Mouse (Mus musculus): ENCODE measurements around the gene 6030458C11Rik.
"Not testable (repeated sequence)": the region's sequence is repeated elsewhere in the genome, so short reads cannot be mapped to it uniquely, and the experiment has no call there.

The 6030458C11Rik gene

GRCm38 (mm10) chr15:12822416-12823395 lies 1.7 kb downstream of the 6030458C11Rik start:
- DNase-seq (ENCODE audit: low read depth, low spot score), result no peak

DNA sequence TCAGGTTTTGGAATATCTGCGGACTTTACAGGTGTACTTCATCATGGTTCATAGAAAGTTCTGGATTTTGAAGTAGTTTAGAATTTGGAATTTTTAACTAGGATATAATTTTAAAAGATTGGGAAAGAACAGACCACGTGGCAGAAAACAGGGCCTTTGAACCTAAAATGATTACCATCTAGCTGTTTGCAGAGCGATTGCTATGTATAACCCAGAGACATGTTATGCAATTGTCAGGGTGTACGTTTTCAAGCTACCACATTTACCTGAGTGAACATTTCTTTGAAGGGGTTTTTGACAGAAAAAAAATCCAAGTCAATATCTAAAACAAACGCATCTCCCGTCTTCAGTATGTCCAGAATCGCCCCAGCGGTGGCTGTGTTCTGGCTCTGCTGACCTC lies 6.9 kb downstream of the 6030458C11Rik start:
- DNase-seq (ENCODE audit: low read depth, low spot score), result no peak

- no peak for DNase-seq (ENCODE audit: low read depth, low spot score)
These were observed 11.8 kb downstream of the 6030458C11Rik start for GRCm38 (mm10) chr15:12812646-12813045.

DNA sequence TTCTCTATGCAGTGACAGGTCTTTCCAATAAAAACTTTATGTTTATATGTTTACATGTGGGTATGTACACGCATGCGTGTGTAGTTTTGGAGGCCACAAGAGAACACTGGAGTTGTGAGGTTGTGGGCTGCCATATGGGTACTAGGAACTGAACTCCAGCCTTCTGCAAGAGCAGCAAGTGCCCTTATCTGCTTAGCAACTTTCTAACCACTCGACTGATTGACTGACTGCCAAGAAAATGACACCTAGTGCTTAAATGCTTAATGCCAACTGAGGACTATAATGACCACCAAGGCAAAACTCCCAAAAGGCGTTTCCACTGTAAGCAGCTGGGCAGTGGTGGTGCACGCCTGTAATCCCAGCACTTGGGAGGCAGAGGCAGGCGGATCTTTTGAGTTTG lies 15.1 kb downstream of the 6030458C11Rik start:
- no peak for DNase-seq (ENCODE audit: low read depth, low spot score)

GRCm38 (mm10) chr15:12807088-12807487 lies 17.4 kb downstream of the 6030458C11Rik start:
- DNase-seq (ENCODE audit: low read depth, low spot score), result no peak

DNA sequence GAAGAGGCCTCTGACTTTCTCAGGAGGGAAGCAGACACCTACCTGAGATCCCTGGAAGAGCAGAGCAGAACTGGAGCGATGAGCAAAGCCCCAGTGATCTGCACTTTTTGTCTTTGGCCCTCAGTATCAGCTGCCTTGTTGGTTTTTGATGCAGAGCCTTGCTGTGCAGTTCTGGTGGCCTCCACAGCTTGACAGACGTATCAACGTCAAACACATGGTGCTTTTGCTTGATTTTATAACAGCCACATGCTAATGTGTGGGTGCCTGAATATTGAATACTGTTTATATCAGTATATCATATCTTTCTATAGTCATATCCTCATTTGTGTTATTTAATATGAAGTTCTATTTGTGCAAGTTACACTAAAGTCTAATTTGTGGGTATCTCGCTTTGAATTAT lies 19.4 kb downstream of the 6030458C11Rik start:
- DNase-seq (ENCODE audit: low read depth, low spot score), result no peak

DNA sequence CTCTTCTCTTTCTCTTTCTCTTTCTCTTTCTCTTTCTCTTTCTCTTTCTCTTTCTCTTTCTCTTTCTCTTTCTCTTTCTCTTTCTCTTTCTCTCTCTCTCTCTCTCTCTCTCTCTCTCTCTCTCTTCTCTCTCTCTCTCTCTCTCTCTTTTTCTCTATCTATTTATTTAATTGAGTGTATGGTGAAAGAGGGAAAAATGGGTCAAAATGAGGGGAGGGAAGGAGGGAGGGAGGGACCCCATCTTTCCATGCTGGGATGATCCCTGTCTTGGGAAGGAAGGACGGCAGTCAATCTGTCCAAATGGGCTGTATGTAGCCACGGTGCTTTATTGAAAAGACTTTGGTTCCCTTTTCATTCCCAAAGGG lies 23.3 kb downstream of the 6030458C11Rik start:
- not testable (repeated sequence) for DNase-seq (ENCODE audit: low read depth, low spot score)

GRCm38 (mm10) chr15:12800405-12801141 lies 23.9 kb downstream of the 6030458C11Rik start:
- DNase-seq (ENCODE audit: low read depth, low spot score), result no peak

DNA sequence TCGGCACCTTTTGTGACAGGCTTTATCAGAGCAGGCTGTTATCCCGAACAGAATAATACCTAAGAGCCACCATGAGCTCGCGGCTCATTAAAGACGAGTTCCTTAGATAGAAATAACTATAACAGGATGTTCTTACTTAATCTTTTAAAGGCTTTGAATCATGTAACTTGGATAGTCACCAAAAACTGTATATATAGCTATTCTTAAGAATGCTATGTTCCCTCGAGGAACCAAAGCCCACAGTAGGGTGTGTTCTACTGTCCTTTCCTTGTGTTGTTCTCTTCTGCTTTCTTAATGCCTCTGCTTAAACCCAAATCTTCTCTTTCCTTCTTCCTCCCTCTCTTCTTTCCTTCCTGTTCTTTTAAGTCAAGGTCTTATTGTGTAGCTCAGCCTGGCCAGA lies 26.4 kb downstream of the 6030458C11Rik start:
- no peak for DNase-seq (ENCODE audit: low read depth, low spot score)

GRCm38 (mm10) chr15:12795909-12796470 lies 28.5 kb downstream of the 6030458C11Rik start:
- peak; percentile 24 for DNase-seq (ENCODE audit: low read depth, low spot score)

DNA sequence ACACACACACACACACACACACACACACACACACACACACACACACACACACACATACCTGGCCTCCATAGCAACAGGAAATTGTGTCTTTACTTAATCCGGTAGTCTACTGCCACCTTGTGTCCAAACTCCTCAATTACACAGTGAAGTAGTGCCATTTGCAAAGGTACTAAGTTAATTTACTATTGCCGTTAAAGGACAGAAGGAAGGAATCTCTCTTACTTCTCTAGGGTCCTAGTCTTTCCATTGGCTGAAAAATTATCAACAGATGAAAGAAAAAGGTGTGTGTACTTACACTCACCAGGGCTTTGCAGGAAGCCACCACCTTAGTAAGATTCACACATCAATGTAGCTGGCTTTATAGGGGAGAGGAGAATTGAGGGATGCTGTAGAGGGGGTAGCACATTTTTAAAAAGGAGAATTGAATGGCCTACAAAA lies 29.0 kb downstream of the 6030458C11Rik start:
- peak; percentile 84 for DNase-seq (ENCODE audit: low read depth, low spot score)

DNA sequence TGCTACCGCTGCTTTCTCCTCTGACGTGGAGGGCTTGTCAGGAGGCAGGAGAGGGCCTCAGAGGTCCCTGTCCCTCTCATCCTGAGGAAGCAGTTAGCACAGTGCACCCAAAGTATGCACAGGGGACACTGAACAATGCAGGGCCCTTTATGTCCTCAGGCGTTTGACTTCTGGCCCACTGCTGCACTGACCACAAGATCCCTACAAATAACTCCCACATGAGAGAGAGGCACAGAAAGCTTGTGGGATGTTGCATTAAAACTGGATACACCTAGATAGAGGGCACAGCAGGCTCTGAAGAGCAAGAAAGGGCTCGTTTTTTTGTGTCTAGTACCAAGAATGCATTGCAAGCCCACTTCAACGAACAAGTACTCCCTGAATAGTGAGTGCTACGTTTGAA lies 30.1 kb downstream of the 6030458C11Rik start:
- DNase-seq (ENCODE audit: low read depth, low spot score), result no peak

- DNase-seq (ENCODE audit: low read depth, low spot score), result peak; percentile 27
These were observed 35.0 kb downstream of the 6030458C11Rik start for GRCm38 (mm10) chr15:12789406-12789867.

DNA sequence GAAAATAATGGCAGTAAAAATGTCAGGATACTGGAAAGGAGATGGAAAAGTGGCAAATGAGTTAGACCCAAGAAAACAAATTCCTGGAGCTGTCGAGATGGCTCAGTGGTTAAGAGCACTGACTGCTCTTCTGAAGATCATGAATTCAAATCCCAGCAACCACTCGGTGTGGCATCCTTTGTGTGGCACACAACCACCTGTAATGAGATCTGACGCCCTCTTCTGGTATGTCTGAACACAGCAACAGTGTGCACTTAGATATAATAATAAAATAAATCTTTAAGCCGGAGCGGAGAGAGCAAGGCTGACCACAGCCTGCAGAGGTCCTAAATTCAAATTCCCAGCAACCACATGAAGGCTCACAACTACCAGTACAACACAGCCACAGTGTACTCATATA lies 35.9 kb downstream of the 6030458C11Rik start:
- no peak for DNase-seq (ENCODE audit: low read depth, low spot score)

- DNase-seq (ENCODE audit: low read depth, low spot score), result no peak
These were observed 42.6 kb downstream of the 6030458C11Rik start for GRCm38 (mm10) chr15:12781729-12782326.

DNA sequence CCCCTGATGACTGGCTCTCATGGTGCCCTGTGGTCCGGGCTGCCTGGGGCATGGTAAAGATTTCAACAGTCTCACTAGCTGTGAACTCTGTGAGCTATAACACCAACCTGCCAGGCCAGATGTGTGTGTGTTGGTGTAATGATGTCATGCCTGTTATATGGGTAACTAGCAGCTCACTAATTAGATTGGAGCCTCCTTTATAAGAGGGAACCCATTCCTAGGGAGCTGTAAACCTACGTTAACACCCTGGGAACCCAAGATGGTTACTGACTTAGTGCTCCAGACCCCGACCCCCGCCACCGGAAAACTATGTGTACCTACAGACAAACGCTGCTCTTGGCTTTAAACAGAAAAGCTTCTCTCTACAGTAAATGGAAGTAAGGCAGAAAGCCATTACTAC lies 43.2 kb downstream of the 6030458C11Rik start:
- no peak for DNase-seq (ENCODE audit: low read depth, low spot score)

DNA sequence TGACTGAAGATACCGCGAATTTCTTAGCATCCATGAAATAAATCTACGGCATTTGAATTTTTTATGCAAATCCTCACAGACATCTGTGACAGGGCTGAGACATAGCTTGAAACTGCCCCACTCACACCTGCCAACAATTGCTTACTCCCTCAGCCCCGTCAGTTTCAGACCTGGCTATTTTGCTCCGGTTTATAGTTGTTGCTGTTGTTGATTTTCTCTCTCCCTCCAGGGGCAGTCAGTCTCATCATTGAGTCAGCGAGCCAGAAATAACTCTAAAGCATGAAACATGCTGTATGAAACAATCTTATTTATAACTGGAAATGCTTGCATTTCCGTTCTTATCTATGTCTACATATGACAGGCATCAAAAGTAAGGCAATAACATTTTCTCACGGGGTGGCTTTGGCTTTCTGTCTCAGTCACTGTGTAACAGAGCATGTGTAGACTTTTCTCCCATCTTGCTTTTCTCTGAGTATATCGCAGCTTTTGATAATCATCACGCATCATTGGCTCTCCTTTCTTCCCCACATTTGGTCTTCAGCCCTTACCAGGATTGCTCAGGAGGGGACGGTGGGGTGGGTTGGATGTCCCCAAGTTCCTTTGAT lies 50.2 kb downstream of the 6030458C11Rik start:
- DNase-seq (ENCODE audit: low read depth, low spot score), result no peak

DNA sequence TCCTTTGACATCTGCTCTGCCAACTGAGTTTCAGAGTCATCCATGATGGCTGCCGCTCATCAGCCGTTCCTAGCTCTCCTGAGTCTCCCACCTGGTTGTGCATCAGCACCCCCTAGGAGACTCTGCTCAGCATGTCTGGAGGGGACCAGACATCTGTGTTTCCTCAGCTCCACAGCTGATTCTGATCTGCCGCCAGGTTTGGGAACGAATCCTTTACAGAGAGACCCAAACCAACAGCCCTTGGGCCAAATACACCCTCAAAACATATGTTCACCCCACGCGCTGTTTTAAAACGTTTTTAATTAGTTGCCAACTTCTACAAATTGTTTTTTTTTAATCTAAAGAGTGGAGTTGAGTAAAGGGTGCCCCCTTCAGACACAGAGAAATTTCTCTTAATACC lies 53.5 kb downstream of the 6030458C11Rik start:
- DNase-seq (ENCODE audit: low read depth, low spot score), result no peak

- DNase-seq (ENCODE audit: low read depth, low spot score), result no peak
These were observed 57.6 kb downstream of the 6030458C11Rik start for GRCm38 (mm10) chr15:12766848-12767247.

DNA sequence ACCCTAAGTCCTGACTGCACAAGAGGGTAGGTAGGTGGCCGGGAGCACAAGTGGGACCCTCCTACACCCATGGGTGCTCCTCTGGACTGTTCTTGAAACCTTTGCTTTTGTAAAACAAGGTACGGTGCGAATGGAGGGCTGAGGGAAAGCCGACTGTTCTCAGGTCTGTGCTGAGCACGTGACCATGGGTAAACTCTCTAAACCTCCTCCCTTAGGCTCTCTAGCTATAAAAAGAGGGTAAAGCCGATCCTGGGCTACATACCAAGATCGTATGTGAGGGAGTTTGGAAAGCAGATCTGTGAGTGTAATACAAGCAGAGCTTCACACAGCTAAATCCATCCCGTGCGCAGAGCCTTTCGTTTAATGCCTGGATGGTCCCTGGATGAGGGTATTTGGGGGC lies 61.3 kb downstream of the 6030458C11Rik start:
- no peak for DNase-seq (ENCODE audit: low read depth, low spot score)

GRCm38 (mm10) chr15:12762258-12762913 lies 62.1 kb downstream of the 6030458C11Rik start:
- DNase-seq (ENCODE audit: low read depth, low spot score), result no peak

Measured in skeletal muscle tissue, adult 2 months (tissue).